Mouse (Mus musculus) heart, postnatal 14 days (tissue): Measurements from ENCODE around the gene Ppm1l. TPM values are rescaled to one million over a fixed set of nuclear protein-coding genes. Genes with fewer than 3 reads are reported as not detected.

Source experiments
- DNase-seq, 2 experiments: peaks; one replicate each; pipeline ENCODE4 v3.0.0; 2021 to 2022
- intact Hi-C: fragments of 180-260 bp; cut with DNase I; formaldehyde crosslinking; loops from one replicate; pipeline ENCODE4 v1.15.1; 2025
- total RNA-seq, 2 experiments: library from RNA; stranded (reverse); gene quantifications; 2 replicates each; pipeline ENCODE4 v1.2.3; 2021

The Ppm1l gene
- total RNA-seq, 2 experiments from 2014 or later: 19.6 to 21.2 TPM

GRCm38 (mm10) chr3:69484006-69484574 lies 167.4 kb downstream of the Ppm1l start:
- intact Hi-C loops: loop anchor here (5.0 kb wide), 3 partner anchors 167 to 247 kb away; partner anchors contain the start of gene Ppm1l
- DNase-seq: no peak

- intact Hi-C loops: loop anchor here (5.0 kb wide), 3 partner anchors 167 to 247 kb away; partner anchors contain the start of gene Ppm1l
- DNase-seq: no peak
Observed at GRCm38 (mm10) chr3:69484582-69484981, 167.9 kb downstream of the Ppm1l start.

- no peak for DNase-seq
- intact Hi-C loops: no loop called here
Observed at GRCm38 (mm10) chr3:69485347-69485746, 168.7 kb downstream of the Ppm1l start.

- intact Hi-C loops: no loop called here
- DNase-seq: no peak
Observed at GRCm38 (mm10) chr3:69485756-69486155, 169.1 kb downstream of the Ppm1l start.

- intact Hi-C loops: no loop called here
Observed at GRCm38 (mm10) chr3:69487471-69487870, 170.8 kb downstream of the Ppm1l start.

GRCm38 (mm10) chr3:69489669-69490068 lies 173.0 kb downstream of the Ppm1l start:
- no peak for DNase-seq
- intact Hi-C loops: no loop called here

More at GRCm38 (mm10) chr3:69487471-69487870, 170.8 kb downstream of the Ppm1l start:
- no peak for DNase-seq

GRCm38 (mm10) chr3:69490981-69491681 lies 174.5 kb downstream of the Ppm1l start:
- no peak for DNase-seq

GRCm38 (mm10) chr3:69494233-69495010 lies 177.8 kb downstream of the Ppm1l start:
- DNase-seq: no peak
- intact Hi-C loops: no loop called here

More at GRCm38 (mm10) chr3:69490981-69491681, 174.5 kb downstream of the Ppm1l start:
- intact Hi-C loops: no loop called here

- no peak for DNase-seq
- intact Hi-C loops: no loop called here
Observed at GRCm38 (mm10) chr3:69497178-69497577, 180.5 kb downstream of the Ppm1l start.

GRCm38 (mm10) chr3:69502009-69502408 lies 185.3 kb downstream of the Ppm1l start:
- no peak for DNase-seq
- intact Hi-C loops: no loop called here

GRCm38 (mm10) chr3:69502527-69502926 lies 185.9 kb downstream of the Ppm1l start:
- no peak for DNase-seq
- intact Hi-C loops: no loop called here

GRCm38 (mm10) chr3:69505090-69505489 lies 188.4 kb downstream of the Ppm1l start:
- intact Hi-C loops: no loop called here
- DNase-seq: no peak

- intact Hi-C loops: no loop called here
- no peak for DNase-seq
Observed at GRCm38 (mm10) chr3:69506352-69506751, 189.7 kb downstream of the Ppm1l start.

- intact Hi-C loops: no loop called here
Observed at GRCm38 (mm10) chr3:69509411-69509952, 192.8 kb downstream of the Ppm1l start.

GRCm38 (mm10) chr3:69511881-69512280 lies 195.2 kb downstream of the Ppm1l start:
- intact Hi-C loops: no loop called here
- no peak for DNase-seq

More at GRCm38 (mm10) chr3:69509411-69509952, 192.8 kb downstream of the Ppm1l start:
- no peak for DNase-seq

- intact Hi-C loops: no loop called here
- DNase-seq: no peak
Observed at GRCm38 (mm10) chr3:69512402-69512801, 195.7 kb downstream of the Ppm1l start.

- intact Hi-C loops: no loop called here
- no peak for DNase-seq
Observed at GRCm38 (mm10) chr3:69515730-69516350, 199.2 kb downstream of the Ppm1l start.

- intact Hi-C loops: no loop called here
- DNase-seq: no peak
Observed at GRCm38 (mm10) chr3:69519188-69519587, 202.5 kb downstream of the Ppm1l start.

- no peak for DNase-seq
- intact Hi-C loops: no loop called here
Observed at GRCm38 (mm10) chr3:69519789-69520558, 203.3 kb downstream of the Ppm1l start.

- intact Hi-C loops: no loop called here
- no peak for DNase-seq
Observed at GRCm38 (mm10) chr3:69522270-69522669, 205.6 kb downstream of the Ppm1l start.
